Mouse (Mus musculus) layer of hippocampus, adult 11-12 months (tissue): Measurements from ENCODE around the gene Klk11.

Experiments used
- DNase-seq: peaks from one replicate; pipeline ENCODE4 v3.0.0; 2022; ENCODE audit warnings: low spot score

Gene Klk11

DNA sequence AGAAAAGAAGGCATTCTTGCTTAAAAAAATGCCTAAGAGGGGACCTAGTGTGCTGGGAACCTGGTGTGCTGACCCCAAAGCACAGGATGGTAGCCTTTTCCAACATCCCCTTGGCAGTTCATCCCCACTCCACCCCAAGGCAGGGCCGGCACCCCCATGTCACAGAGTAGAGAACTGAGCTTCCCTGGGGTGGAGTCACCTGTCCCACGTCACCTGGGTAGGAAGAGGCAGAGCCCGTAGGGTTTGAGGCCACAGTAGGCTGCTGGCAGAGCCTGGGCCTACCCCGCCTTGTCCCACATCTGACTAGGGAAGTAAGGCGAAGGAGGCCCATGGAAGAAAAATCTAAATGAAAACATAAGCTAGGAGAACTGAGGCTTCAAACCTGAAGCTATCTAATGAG is at the start of gene Klk11:
Gene Klk11, plus strand, starts transcription at position 241 of the 400 bp plus-strand sequence.
- no peak for DNase-seq

- peak; percentile 44 for DNase-seq
These were observed 26.6 kb upstream of the Klk11 start for GRCm38 (mm10) chr7:43747788-43748187.

GRCm38 (mm10) chr7:43752806-43753205 is 21.6 kb upstream of the Klk11 start:
- DNase-seq, result no peak

DNA sequence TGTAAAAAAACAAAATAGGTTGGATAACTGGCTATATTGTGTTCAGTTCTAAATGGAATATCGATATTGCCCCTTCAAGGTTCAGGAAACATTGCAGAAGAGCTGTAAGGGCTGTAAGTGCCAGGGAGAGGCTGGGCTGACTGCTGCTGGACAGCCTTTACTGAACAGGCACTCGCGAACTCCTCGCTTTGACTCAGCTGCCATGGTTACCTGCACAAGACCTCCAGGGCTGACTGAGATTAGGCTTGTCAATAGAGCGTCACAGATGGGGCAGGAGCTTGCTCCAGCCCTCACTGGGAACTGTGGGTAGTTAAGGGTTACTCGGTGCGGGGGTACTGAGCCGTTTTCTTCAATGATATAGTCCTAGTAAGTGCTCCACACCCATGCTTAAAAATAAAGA is 7.9 kb upstream of the Klk11 start:
- no peak for DNase-seq

GRCm38 (mm10) chr7:43768597-43768996 is 5.8 kb upstream of the Klk11 start, which contains the start of gene Klk12:
Gene Klk12 (plus strand): TSS chr7:43768897.
- DNase-seq, result no peak

- DNase-seq, result no peak
These were observed 4.8 kb upstream of the Klk11 start for GRCm38 (mm10) chr7:43769636-43770035.

GRCm38 (mm10) chr7:43770701-43771100 is 3.7 kb upstream of the Klk11 start:
- no peak for DNase-seq

- no peak for DNase-seq
These were observed 2.5 kb upstream of the Klk11 start for GRCm38 (mm10) chr7:43771916-43772315.

- no peak for DNase-seq
These were observed 1.5 kb upstream of the Klk11 start for GRCm38 (mm10) chr7:43772901-43773300.

DNA sequence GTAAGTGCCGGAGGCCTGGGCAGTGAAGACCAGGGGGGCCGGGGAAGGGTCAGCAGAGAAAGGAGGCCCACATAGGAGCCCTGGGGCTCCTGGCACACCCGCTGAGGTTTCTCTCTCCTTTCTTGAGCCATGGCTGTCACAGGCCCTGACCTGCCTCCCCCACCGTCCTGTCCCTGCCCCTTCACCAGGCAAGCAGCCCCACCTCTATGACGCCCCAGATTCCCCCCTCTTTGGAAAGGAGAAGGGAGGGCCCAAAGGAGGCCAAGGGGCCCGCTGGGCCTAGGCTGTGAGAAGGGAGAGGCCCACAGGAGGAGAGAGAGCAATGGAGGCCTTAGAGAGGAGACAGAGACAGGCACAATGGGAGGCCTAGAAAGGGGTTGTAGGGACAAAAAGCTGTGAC is 398 bp downstream of the Klk11 start:
- DNase-seq, result no peak

DNA sequence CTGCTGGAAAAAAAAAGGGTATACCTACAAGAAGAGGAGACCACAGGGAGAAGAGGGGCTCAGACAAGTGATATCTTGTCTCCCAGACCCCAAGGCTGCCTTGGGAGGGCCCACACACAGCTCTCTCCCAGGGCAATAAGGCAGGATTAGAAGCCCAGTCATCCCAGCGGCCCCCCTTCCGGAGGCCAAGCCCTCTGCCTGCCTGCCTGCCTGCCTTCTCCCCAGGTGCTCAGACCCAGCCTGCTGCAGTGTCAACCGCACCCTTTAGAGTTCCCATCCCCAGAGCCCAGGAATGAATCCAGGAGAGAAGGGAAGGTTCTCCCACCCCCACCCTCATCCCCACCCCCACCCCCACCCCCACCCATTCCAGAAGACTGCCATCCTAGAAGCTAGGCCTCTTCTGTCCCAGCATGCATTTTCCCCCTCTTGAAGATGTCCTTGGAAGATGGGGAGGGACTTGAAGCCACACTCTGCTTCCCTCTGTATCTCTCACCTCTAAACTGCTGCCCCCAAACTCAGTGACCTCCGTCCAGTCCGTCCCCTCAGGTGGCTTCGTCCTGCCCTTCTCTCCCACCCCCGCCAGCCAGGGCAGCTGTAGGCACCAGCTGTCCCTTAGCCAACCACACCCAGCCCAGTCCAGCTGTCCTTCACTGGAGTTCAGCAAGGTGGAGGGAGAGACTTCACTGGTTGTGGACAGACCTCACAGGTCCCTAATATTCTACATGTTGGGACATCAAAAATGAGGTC is 1.1 kb downstream of the Klk11 start:
- DNase-seq, result no peak

DNA sequence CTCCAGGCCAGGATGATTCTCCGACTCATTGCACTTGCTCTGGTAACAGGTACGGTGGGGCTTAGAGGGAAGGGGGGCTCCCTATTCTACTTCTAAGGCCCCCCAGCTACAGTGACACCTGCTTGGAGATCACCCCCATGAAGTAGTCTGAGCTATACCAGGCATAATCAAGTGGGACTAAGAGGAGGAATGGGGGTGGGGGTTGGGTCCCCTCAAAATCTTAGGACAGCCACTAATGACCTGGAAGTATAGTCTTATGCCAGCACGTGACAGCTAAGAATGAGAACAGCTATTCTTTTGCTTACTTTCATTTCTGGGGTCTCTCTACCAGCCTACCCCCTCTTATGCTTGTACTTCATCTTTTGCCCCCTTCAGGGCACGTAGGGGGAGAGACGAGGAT is 2.1 kb downstream of the Klk11 start:
- no peak for DNase-seq

DNA sequence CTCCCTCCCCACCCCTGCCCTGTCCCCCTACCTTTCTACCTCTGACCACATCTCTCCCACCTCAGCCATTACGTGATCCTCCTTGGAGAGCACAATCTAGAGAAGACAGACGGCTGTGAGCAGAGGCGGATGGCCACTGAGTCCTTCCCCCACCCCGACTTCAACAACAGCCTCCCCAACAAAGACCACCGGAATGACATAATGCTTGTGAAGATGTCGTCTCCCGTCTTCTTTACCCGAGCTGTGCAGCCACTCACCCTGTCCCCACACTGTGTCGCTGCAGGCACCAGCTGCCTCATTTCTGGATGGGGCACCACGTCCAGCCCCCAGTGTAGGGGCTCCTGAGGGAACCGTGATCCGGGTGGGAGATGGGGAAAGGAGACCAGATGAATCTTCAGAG is 3.0 kb downstream of the Klk11 start:
- DNase-seq, result no peak

- DNase-seq, result no peak
These were observed 4.0 kb downstream of the Klk11 start for GRCm38 (mm10) chr7:43778176-43778970.

DNA sequence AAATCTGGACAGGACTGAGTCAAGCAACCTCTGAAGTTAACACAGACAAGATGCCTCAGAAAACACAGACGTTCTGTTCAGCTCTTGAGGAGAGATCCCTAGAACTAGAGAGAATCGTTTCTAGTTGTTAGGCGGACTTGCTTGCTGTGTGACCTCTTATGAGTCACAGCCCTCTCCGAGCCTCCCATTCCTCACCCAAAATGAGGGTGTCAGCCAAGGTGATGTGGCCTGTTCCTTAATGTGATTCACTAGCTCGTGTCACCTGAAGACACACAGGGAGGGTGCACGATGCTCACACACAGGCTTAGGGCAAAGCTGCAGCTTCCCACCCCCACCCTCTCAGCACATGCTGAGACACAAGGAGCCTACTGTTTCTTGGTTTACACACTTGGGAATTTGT is 5.8 kb downstream of the Klk11 start:
- no peak for DNase-seq

- no peak for DNase-seq
These were observed 6.3 kb downstream of the Klk11 start, which contains the start of gene Klk10 for GRCm38 (mm10) chr7:43780746-43781145. Gene Klk10 (plus strand): TSS chr7:43781035.

DNA sequence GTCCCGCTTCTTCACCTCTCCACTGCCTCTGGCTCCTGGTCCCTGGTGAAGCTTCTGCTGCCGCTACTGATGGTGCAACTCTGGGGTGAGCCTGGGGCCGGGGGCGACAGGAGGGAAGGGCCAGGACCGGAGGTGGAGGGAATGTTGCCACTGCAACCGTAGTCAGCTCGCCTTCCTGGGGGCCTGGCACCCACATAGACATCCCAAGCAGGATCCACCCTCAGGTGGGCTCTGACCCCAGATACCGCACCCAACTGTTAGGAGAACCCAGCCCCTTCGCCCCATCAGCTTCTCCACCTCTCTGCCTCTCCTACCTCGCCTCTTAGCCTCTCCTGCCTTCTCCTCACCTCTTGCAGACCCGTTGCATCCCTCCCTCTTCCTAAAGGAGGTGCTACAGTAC is 7.1 kb downstream of the Klk11 start:
- DNase-seq, result no peak

DNA sequence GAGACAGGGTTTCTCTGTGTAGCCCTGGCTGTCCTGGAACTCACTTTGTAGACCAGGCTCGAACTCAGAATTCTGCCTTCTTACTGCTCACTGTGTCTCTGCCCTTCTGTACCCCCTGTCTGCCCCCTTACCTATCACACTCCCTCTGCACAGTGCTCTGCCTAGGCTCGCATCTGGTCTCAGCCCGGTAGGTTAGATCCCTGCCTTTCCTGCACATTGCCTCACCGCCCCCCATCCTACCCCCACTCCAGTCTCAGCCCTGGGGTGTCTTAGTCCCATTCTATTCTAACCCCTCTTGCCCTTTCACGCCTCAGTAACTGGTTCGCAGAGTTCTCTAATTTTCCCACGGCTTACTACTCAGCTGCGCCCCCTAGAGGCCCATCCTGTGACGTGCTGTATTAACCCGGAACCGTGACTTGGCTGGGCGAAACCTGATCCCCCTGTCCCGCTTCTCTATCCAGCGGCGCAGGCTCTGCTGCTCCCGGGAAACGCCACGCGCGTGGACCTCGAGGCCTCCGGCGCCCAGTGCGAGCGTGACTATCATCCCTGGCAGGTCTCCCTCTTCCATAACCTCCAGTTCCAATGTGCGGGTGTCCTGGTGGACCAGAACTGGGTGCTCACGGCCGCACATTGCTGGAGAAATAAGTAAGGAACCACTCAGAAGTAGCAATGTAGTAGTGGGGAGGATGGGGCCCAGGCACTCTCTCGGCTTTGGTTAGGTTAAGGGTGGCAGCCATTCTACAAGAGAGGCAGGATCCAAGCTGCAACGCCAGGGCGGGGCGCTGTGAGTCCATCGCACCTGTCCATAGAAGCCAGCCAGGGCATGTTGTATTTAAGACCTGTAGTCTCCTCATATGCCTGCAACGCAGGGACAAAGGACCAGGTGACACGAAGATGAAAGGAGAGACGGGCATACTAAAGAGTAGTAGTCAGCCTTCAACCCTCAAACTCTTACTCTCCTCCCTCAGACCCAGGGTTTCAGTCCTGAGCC is 8.2 kb downstream of the Klk11 start:
- DNase-seq, result peak; percentile 72

DNA sequence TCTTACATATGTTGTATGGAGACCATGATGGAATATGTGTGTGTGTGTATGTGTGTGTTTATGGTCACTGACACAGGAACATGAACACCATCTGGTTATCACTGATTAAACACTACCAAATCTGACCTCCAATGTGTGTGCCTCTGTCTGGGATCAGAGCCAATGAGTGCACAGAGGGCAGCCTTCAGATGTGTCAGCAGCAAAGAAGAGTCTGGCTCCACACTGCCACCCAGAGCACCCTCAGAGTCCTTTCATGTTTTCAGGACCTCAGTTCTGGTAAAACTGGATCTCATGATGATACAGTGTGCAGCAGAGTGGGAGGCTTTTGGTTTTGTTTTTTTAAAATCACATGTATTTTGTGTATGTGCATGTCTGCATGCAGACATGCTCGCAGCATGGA is 10.9 kb downstream of the Klk11 start:
- DNase-seq, result no peak

GRCm38 (mm10) chr7:43788096-43788495 is 13.7 kb downstream of the Klk11 start:
- DNase-seq, result peak; percentile 23

DNA sequence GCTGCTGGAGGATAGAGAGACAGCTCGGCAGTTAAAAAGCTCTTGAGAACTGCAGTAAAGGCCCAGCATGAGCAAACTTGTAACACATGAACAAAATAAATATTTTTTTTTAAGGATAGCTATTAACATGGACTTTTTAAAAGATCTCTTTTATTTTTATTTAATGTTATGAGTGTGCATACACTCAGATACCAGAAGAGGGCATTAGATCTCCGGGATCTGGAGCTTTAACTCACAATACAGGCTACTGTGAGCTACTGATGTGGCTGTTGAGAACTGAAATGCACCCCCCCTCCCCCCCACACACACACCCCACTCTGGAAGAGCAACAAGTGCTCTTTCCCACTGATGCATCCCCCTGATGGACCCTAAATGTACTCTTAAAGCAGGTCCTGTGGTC is 14.9 kb downstream of the Klk11 start:
- no peak for DNase-seq

DNA sequence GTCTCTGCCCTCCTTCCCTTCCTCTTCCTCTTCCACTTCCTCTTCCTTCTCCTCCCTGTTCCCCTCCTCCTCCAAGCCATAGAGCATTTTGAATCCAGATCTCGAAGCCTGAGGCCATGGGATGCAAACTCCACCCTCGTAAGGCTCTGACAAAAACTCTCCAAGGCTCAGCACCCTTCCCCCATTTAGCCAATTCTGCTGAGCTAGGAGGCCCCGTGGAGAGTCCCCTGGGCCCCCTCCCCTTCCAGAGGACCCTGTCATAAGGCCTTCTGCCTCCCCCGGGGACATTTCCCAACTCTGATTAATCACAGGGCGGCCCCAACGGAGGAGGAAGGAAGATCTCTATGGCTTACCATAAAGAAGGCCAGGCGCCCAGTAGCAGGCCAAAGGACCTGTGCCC is 17.2 kb downstream of the Klk11 start, which contains the start of gene Klk9:
Gene Klk9, plus strand, starts transcription at position 301 of the 400 bp plus-strand sequence.
- no peak for DNase-seq
